Mouse (Mus musculus): ENCODE data around the gene Jund. TPM values are rescaled to one million over a fixed set of nuclear protein-coding genes. Genes with fewer than 3 reads are reported as not detected.

The Jund gene
- 97.8 and 102 TPM in 2 replicates for polyA plus RNA-seq (2014; fragmentation: Nextera tagmentation; extraction: Ambion mirVana)

DNA sequence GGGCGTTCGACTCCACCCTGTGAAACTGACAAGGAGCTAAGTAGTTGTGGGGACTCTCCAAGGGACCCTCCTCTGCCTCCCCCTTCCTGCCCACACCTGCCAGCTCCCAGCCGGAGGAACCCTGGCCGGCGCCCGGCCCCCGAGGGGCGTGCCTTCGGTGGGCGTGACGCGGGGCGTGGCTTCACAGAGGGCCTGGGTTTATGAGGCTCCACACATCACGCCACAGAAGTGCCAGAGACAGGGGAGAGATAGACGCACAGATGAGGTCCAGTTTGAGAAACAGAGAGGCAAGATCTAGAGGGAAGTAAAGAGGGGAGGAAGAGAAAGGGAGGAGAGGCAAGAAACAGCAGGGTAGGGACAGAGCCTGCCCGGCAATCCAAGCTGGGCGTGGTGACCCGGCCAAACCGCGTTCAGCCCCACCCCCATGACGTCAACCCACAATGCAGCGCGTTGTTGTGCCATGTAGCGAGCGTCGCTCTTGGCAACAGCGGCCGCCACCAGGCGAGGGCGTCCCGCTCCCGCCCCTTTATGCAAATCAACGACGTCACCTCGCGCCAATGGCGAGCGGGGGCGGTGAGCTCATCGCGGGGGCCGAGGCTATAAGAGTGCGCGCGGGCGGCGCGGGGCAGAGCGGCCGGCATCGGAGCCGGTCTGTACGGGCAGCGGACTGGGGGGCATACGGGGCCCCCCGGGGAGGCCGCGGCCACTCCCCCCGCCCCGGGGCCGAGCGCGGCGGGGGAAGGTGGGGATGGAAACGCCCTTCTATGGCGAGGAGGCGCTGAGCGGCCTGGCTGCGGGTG lies at the start of gene Jund:
Jund (plus strand) TSS at position 640 of the 800 bp plus-strand sequence.
- WGBS (ENCODE audit: insufficient replicate concordance) = 0% methylated on average over 69 of the region's 69 CpGs
- H3K9me3 ChIP-seq (replicated peaks; ENCODE audit: control insufficient read depth, low read length) = no peaks in the 10 kb centered on the region
- no peaks in the 10 kb centered on the region; the same call in 1 of the 2 replicates for H3K36me3 ChIP-seq (ENCODE audit: control insufficient read depth, insufficient read depth, low read length)
- peaks cover 42% of the 10 kb centered on the region for H3K4me1 ChIP-seq (ENCODE audit: control insufficient read depth, insufficient read depth, low read length)
- peak within 1 kb of the TSS; percentile 75 for H3K4me2 ChIP-seq
- H3K27ac ChIP-seq (ENCODE audit: low read depth, low read length) = peak within 1 kb of the TSS; percentile 99
- ATAC-seq (replicated peaks; ENCODE audit: insufficient number of reproducible peaks, low FRiP score, low TSS enrichment) = peak; percentile 89
- H3K9ac ChIP-seq (ENCODE audit: low read depth, low read length) = peak within 1 kb of the TSS; percentile 100
- no peaks in the 10 kb centered on the region for H3K27me3 ChIP-seq (ENCODE audit: control insufficient read depth, insufficient read depth, low read length)
- H3K4me3 ChIP-seq (ENCODE audit: low read depth, low read length) = peak within 1 kb of the TSS; percentile 80

DNA sequence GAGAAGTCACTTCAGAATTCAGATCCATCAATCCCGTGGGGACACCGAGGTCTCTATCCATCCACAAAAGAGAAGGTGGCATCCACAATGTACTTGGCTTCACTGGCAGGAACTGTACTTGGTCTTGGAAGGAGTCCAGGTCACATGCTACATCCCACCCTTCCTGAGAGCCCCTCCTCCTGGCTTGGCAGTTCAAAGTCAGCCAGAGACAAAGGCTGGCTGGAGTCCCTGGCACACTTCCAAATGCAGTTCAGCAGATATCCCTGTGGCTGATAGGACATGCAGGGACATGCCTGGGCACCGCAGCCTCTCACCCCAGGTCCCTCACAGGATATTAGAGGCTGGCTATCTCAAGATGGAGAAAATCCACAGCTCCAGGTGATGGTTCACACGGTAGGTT lies 49.4 kb upstream of the Jund start:
- no peak overlapping the region for H3K9ac ChIP-seq (ENCODE audit: low read depth, low read length)
- H3K27me3 ChIP-seq (ENCODE audit: control insufficient read depth, insufficient read depth, low read length) = no peaks in the 10 kb centered on the region
- peak overlapping the region; percentile 65 for H3K27ac ChIP-seq (ENCODE audit: low read depth, low read length)
- peaks cover 10% of the 10 kb centered on the region; the same call in 1 of the 2 replicates for H3K36me3 ChIP-seq (ENCODE audit: control insufficient read depth, insufficient read depth, low read length)
- ATAC-seq (replicated peaks; ENCODE audit: insufficient number of reproducible peaks, low FRiP score, low TSS enrichment) = peak; percentile 62
- 39% methylated on average over 4 of the region's 4 CpGs for WGBS (ENCODE audit: insufficient replicate concordance)
- H3K4me3 ChIP-seq (ENCODE audit: low read depth, low read length) = no peak overlapping the region
- H3K9me3 ChIP-seq (replicated peaks; ENCODE audit: control insufficient read depth, low read length) = no peaks in the 10 kb centered on the region
- H3K4me1 ChIP-seq (ENCODE audit: control insufficient read depth, insufficient read depth, low read length) = peaks cover 41% of the 10 kb centered on the region
- 0 out of 2 replicates have a peak overlapping the region, but pooled peaks have one; percentile 2 for H3K4me2 ChIP-seq

DNA sequence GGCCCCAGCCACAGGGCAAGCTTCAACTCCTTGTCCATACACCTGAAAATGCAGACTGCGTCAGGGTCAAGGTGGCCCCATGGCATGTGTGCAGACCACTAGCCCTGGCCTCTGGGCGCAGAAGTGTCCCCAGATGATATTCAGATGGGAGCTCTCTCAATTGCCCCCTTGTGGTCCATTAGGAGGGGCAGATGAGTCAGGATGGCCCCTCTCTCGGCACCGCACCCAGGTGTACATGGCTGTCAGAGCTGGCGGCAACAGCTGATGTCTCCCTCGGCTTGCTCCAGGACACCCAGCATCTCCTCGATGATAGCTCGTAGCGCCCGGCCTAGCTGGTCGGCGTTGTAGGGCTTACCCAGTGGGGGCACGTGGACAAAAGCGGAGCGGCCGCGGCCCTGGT lies 48.4 kb upstream of the Jund start:
- peaks cover 10% of the 10 kb centered on the region; the same call in 1 of the 2 replicates for H3K36me3 ChIP-seq (ENCODE audit: control insufficient read depth, insufficient read depth, low read length)
- H3K4me2 ChIP-seq = no peak overlapping the region
- peaks cover 40% of the 10 kb centered on the region for H3K4me1 ChIP-seq (ENCODE audit: control insufficient read depth, insufficient read depth, low read length)
- WGBS (ENCODE audit: insufficient replicate concordance) = 95% methylated on average over 17 of the region's 17 CpGs
- no peak overlapping the region for H3K9ac ChIP-seq (ENCODE audit: low read depth, low read length)
- no peak overlapping the region for H3K27ac ChIP-seq (ENCODE audit: low read depth, low read length)
- no peak for ATAC-seq (replicated peaks; ENCODE audit: insufficient number of reproducible peaks, low FRiP score, low TSS enrichment)
- H3K27me3 ChIP-seq (ENCODE audit: control insufficient read depth, insufficient read depth, low read length) = no peaks in the 10 kb centered on the region
- H3K4me3 ChIP-seq (ENCODE audit: low read depth, low read length) = no peak overlapping the region
- no peaks in the 10 kb centered on the region for H3K9me3 ChIP-seq (replicated peaks; ENCODE audit: control insufficient read depth, low read length)

DNA sequence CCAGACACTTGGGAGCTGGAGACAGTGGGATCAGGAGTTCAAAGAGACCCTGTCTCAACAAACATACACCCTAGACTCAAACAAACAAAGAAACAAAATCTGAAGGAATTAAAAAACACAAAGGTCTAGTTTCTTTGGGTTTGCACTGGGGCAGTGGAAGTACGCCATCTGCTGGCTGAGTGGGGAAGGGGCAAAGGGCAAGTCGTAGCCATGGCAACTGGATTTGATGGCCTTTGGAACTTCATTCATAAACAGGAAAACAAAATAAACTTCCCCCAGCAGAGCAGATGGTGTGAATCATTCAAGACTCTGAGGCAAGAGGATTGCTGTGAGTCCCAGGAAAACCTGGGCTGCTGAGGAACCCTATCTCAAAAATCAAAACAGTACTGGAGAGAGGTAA lies 45.5 kb upstream of the Jund start:
- WGBS (ENCODE audit: insufficient replicate concordance) = 61% methylated on average over 2 of the region's 2 CpGs
- H3K4me2 ChIP-seq = no peak overlapping the region
- H3K27me3 ChIP-seq (ENCODE audit: control insufficient read depth, insufficient read depth, low read length) = no peaks in the 10 kb centered on the region
- no peak overlapping the region for H3K4me3 ChIP-seq (ENCODE audit: low read depth, low read length)
- peaks cover 23% of the 10 kb centered on the region for H3K4me1 ChIP-seq (ENCODE audit: control insufficient read depth, insufficient read depth, low read length)
- no peak overlapping the region for H3K27ac ChIP-seq (ENCODE audit: low read depth, low read length)
- peaks cover 15% of the 10 kb centered on the region for H3K36me3 ChIP-seq (ENCODE audit: control insufficient read depth, insufficient read depth, low read length)
- H3K9me3 ChIP-seq (replicated peaks; ENCODE audit: control insufficient read depth, low read length) = no peaks in the 10 kb centered on the region
- ATAC-seq (replicated peaks; ENCODE audit: insufficient number of reproducible peaks, low FRiP score, low TSS enrichment) = no peak
- no peak overlapping the region for H3K9ac ChIP-seq (ENCODE audit: low read depth, low read length)

DNA sequence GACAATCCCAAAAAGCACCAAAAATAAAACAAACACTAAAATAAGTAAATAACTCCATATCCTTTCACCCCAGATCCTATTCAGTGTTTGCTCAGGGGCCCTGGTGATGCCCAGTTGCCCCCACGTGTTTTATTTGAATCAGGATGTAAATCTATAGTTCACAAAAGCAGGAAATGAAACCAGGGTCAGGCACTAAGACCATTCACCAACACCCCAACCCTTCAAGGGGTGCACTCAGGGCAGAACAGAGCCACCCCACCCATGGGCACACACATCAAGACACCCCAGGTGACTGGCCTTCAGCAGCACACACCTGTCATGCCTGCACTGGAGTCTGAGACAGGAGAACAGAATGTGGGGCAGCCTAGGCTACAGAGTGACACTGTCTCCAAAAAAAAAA lies 44.6 kb upstream of the Jund start:
- H3K9me3 ChIP-seq (replicated peaks; ENCODE audit: control insufficient read depth, low read length) = no peaks in the 10 kb centered on the region
- no peak overlapping the region for H3K4me2 ChIP-seq
- no peak overlapping the region for H3K9ac ChIP-seq (ENCODE audit: low read depth, low read length)
- peaks cover 21% of the 10 kb centered on the region for H3K4me1 ChIP-seq (ENCODE audit: control insufficient read depth, insufficient read depth, low read length)
- no peak overlapping the region for H3K27ac ChIP-seq (ENCODE audit: low read depth, low read length)
- 71% methylated on average over 1 of the region's 1 CpGs for WGBS (ENCODE audit: insufficient replicate concordance)
- no peaks in the 10 kb centered on the region for H3K27me3 ChIP-seq (ENCODE audit: control insufficient read depth, insufficient read depth, low read length)
- no peak overlapping the region for H3K4me3 ChIP-seq (ENCODE audit: low read depth, low read length)
- no peak for ATAC-seq (replicated peaks; ENCODE audit: insufficient number of reproducible peaks, low FRiP score, low TSS enrichment)
- H3K36me3 ChIP-seq (ENCODE audit: control insufficient read depth, insufficient read depth, low read length) = peaks cover 15% of the 10 kb centered on the region

DNA sequence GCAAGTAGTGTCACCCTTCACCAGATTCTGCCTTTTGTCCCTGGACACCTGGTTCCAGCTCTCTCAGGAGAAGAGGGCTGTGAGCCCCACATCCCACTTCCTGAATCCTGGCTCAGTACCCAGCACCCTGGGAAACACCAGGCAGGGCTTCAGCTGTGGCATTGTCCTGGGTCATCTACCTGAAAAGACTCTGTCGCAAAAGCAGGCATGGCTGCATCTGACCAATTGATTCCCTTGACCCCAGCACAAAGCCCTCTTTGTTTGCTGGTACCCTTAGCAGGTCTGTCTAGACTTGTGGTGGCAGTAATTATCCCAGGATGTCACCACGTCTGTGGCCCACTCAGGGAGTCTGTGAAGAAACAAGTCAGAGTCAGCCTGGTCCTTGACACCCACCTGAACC lies 43.3 kb upstream of the Jund start:
- peaks cover 19% of the 10 kb centered on the region for H3K4me1 ChIP-seq (ENCODE audit: control insufficient read depth, insufficient read depth, low read length)
- no peaks in the 10 kb centered on the region for H3K9me3 ChIP-seq (replicated peaks; ENCODE audit: control insufficient read depth, low read length)
- peaks cover 15% of the 10 kb centered on the region for H3K36me3 ChIP-seq (ENCODE audit: control insufficient read depth, insufficient read depth, low read length)
- H3K27me3 ChIP-seq (ENCODE audit: control insufficient read depth, insufficient read depth, low read length) = no peaks in the 10 kb centered on the region
- H3K4me2 ChIP-seq = no peak overlapping the region
- no peak overlapping the region for H3K4me3 ChIP-seq (ENCODE audit: low read depth, low read length)
- no peak for ATAC-seq (replicated peaks; ENCODE audit: insufficient number of reproducible peaks, low FRiP score, low TSS enrichment)
- 65% methylated on average over 2 of the region's 2 CpGs for WGBS (ENCODE audit: insufficient replicate concordance)
- H3K27ac ChIP-seq (ENCODE audit: low read depth, low read length) = no peak overlapping the region
- no peak overlapping the region for H3K9ac ChIP-seq (ENCODE audit: low read depth, low read length)

DNA sequence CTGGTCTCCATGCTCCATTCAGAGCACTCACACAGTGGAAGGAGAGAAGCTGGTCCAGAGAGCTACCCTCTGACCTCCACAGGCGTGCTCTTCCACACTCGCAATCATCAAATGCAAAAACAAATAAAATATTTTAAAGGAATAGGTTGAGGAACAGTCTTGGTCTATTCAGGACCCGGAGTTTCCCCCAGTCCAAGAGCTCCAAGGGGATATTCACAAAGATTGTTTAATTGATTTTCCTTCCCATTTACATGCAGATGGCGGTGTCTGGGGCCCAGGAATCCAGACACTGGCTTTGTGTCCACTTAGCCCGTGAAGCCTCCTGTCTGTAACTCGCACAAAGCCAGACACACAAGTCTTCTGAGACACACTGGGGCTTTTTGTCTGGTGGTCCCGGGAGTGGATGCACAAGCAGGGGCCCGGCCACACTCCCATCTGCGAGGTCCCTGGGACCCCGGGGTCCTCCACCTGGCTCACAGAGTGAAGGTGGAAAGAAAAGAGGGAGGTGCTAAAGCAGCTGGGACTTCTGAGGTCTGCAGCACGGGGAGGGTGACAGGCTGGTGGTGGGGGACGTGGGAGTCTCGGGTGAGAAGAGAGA lies 42.5 kb upstream of the Jund start:
- Histone ChIP-seq H3K27me3 (ENCODE audit: control insufficient read depth, insufficient read depth, low read length) (no peaks in the 10 kb centered on the region), H3K9ac (ENCODE audit: low read depth, low read length) (peak overlapping the region; percentile 28; the same call in 1 of the 2 replicates), H3K4me3 (ENCODE audit: low read depth, low read length) (no peak overlapping the region), H3K27ac (ENCODE audit: low read depth, low read length) (no peak overlapping the region), H3K4me2 (no peak overlapping the region), H3K4me1 (ENCODE audit: control insufficient read depth, insufficient read depth, low read length) (peaks cover 21% of the 10 kb centered on the region), H3K36me3 (ENCODE audit: control insufficient read depth, insufficient read depth, low read length) (peaks cover 13% of the 10 kb centered on the region), H3K9me3 (replicated peaks; ENCODE audit: control insufficient read depth, low read length) (no peaks in the 10 kb centered on the region)
- WGBS (ENCODE audit: insufficient replicate concordance) = 72% methylated on average over 13 of the region's 13 CpGs
- ATAC-seq (replicated peaks; ENCODE audit: insufficient number of reproducible peaks, low FRiP score, low TSS enrichment) = no peak

DNA sequence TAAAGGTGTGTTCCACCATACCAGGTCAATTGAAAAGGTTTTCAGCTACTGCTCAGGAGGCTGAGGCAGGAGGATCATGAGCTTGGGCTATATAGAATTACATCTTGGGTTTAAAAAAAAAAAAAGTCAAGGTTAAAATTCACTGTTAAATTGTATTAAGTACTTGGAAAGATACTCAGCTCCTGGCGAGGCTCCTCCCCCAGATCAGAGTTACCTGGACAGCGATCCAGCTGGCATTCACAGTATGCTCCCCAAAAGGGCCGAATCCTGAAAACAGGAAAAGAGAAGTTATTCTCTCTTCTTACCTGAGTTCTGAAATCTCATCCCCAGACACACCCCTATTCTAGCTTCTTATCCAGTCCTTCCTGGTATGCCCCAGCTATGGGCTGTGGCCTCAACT lies 41.5 kb upstream of the Jund start:
- H3K27ac ChIP-seq (ENCODE audit: low read depth, low read length) = no peak overlapping the region
- H3K4me1 ChIP-seq (ENCODE audit: control insufficient read depth, insufficient read depth, low read length) = peaks cover 21% of the 10 kb centered on the region
- 88% methylated on average over 3 of the region's 3 CpGs for WGBS (ENCODE audit: insufficient replicate concordance)
- H3K27me3 ChIP-seq (ENCODE audit: control insufficient read depth, insufficient read depth, low read length) = no peaks in the 10 kb centered on the region
- ATAC-seq (replicated peaks; ENCODE audit: insufficient number of reproducible peaks, low FRiP score, low TSS enrichment) = no peak
- peaks cover 9% of the 10 kb centered on the region for H3K36me3 ChIP-seq (ENCODE audit: control insufficient read depth, insufficient read depth, low read length)
- H3K9ac ChIP-seq (ENCODE audit: low read depth, low read length) = no peak overlapping the region
- no peak overlapping the region for H3K4me3 ChIP-seq (ENCODE audit: low read depth, low read length)
- H3K4me2 ChIP-seq = no peak overlapping the region
- H3K9me3 ChIP-seq (replicated peaks; ENCODE audit: control insufficient read depth, low read length) = no peaks in the 10 kb centered on the region
